Mouse (Mus musculus) liver, embryonic 12.5 days (tissue): ENCODE data around the gene Zim1. TPM values are rescaled to one million over a fixed set of nuclear protein-coding genes. Genes with fewer than 3 reads are reported as not detected.

Experiments
- ATAC-seq: fragments of 200-750 bp; cut with Nextera tagmentation; 2 replicates; pipeline ENCODE4 v1.8.0; 2017; ENCODE audit warnings: moderate number of reproducible peaks, mild to moderate bottlenecking, moderate library complexity
- H3K27ac ChIP-seq: fragments of 300-500 bp; sonication (generic); 2 replicates; pipeline ENCODE4 v1.5.1; 2016; ENCODE audit warnings: mild to moderate bottlenecking
- H3K27me3 ChIP-seq: fragments of 300-500 bp; sonication (generic); replicated peaks from 2 replicates; pipeline ENCODE4 v1.6.1; 2016; ENCODE audit warnings: mild to moderate bottlenecking, moderate library complexity
- H3K36me3 ChIP-seq: fragments of 300-500 bp; sonication (generic); 2 replicates; pipeline ENCODE4 v1.6.1; 2016; ENCODE audit warnings: mild to moderate bottlenecking, moderate library complexity
- H3K4me1 ChIP-seq: fragments of 300-500 bp; sonication (generic); 2 replicates; pipeline ENCODE4 v1.6.1; 2016
- H3K4me2 ChIP-seq: fragments of 300-500 bp; sonication (generic); 2 replicates; pipeline ENCODE4 v1.6.1; 2016; ENCODE audit warnings: mild to moderate bottlenecking, moderate library complexity
- H3K4me3 ChIP-seq: fragments of 300-500 bp; sonication (generic); 2 replicates; pipeline ENCODE4 v1.5.1; 2016; ENCODE audit warnings: mild to moderate bottlenecking, moderate library complexity
- H3K9ac ChIP-seq: fragments of 300-500 bp; sonication (generic); 2 replicates; pipeline ENCODE4 v1.6.1; 2016; ENCODE audit warnings: mild to moderate bottlenecking, moderate library complexity
- H3K9me3 ChIP-seq: fragments of 300-500 bp; sonication (generic); replicated peaks from 2 replicates; pipeline ENCODE4 v1.6.1; 2016; ENCODE audit warnings: mild to moderate bottlenecking, moderate library complexity
- WGBS: fragments of 180-500 bp; shearing (Covaris S2); methylation state at CpG from one replicate; pipeline ENCODE4 v1.1.7; 2016; ENCODE audit not compliant: insufficient replicate concordance; 5-methylcytosine and 5-hydroxymethylcytosine counted together
- polyA plus RNA-seq: library from polyadenylated mRNA; unstranded; fragments of >200 nt; fragmentation: Nextera tagmentation; extraction: Ambion mirVana; gene quantifications from 2 replicates; pipeline ENCODE4 v1.2.1, GENCODE M21; 2016

Zim1 gene
- polyA plus RNA-seq, 1 experiment from 2014 or later = 2.1 TPM

DNA sequence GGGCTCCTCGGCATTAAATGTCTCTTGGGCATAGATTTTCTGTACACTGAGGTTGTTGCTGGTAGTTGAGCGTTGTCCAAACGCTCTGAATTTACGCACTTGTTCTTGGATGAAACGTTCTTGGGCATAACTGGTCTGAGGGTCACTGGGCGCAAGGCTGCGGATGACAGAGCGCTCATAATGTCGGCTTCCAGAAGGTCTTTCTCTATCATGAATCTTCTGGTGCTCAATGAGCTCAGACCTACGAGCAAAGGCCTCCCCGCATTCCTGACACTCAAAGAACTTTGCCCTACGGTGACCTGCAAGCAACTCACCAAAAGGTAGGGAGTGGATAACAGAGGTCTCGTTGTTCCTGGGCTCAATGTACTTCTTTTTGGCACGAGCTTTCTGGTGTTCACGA, 13.1 kb upstream of the Zim1 start:
- Histone ChIP-seq H3K4me3 (no peak overlapping the region), H3K36me3 (peaks cover 63% of the 10 kb centered on the region), H3K9me3 (peaks cover 26% of the 10 kb centered on the region; the same call in 1 of the 2 replicates), H3K4me1 (no peaks in the 10 kb centered on the region), H3K9ac (no peak overlapping the region), H3K4me2 (no peak overlapping the region), H3K27me3 (no peaks in the 10 kb centered on the region), H3K27ac (no peak overlapping the region)
- no peak for ATAC-seq
- 78% methylated on average over 15 of the region's 15 CpGs for WGBS

DNA sequence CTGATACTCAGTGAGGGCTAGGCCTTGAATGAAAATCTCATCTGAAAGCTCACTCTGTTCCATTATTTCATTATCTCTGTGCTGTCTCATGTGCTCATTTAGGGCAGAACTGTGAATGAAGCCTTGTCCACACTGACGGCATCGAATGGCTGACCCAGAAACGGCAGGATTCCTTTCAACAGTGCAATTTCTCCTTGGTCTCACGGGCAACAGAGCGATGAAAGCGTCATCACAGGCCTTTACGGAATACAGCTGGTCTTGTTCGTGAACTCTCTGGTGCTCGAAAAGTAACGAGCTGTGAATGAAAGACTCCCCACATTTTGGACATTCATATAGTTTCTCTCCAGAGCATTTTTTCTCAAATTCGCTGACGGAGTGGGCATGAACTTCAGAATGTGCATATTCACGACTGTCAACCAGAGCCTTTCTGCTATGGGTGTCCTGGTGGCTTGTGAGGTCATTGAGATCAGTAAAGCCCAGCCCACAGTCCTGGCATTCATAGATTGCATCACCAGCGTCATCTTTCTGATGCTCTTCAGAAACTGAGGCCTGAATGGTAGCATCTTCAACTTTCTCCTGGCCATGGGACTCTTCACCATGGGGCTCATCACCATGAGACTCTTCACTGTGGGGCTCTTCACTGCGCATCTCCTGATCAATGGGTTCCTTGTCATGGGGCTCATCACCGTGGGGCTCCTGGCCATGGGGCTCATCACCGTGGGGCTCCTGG, 12.4 kb upstream of the Zim1 start:
- 77% methylated on average over 17 of the region's 17 CpGs for WGBS
- Histone ChIP-seq H3K27ac (no peak overlapping the region), H3K27me3 (no peaks in the 10 kb centered on the region), H3K4me2 (no peak overlapping the region), H3K9ac (no peak overlapping the region), H3K36me3 (peaks cover 61% of the 10 kb centered on the region), H3K9me3 (peaks cover 26% of the 10 kb centered on the region; the same call in 1 of the 2 replicates), H3K4me3 (no peak overlapping the region), H3K4me1 (no peaks in the 10 kb centered on the region)
- no peak for ATAC-seq

DNA sequence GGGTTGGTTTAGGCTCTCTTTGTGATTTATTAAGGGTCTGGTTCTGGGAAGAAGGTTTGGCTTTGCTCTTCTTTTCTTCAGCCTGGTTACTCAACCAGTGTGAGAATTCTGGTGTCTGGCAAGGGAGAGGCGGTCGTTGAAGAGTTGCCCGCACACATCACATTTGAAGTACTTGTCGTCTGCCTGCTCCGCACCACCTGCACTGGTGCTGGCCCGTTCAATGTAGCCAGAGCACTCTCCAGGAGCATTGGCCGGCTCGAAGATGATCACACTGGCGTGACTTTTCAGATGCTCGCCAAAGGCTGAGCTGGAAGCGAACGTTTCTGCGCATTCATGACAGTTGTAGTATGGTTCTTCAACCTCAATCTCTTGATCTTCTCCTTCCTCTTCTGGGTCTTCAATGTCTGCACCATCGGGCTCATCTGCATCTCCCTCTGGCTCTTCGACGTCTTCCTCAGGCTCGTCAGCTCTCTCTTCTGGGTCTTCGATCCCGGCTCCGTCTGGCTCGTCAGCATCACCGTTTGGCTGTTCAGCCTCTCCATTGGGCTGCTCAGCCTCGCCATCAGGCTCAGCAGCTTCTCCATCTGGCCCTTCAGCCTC, 11.3 kb upstream of the Zim1 start:
- Histone ChIP-seq H3K27me3 (no peaks in the 10 kb centered on the region), H3K9ac (no peak overlapping the region), H3K27ac (no peak overlapping the region), H3K4me3 (no peak overlapping the region), H3K36me3 (peaks cover 54% of the 10 kb centered on the region), H3K4me2 (no peak overlapping the region), H3K9me3 (peaks cover 26% of the 10 kb centered on the region; the same call in 1 of the 2 replicates), H3K4me1 (no peaks in the 10 kb centered on the region)
- ATAC-seq = no peak
- 80% methylated on average over 23 of the region's 23 CpGs for WGBS

DNA sequence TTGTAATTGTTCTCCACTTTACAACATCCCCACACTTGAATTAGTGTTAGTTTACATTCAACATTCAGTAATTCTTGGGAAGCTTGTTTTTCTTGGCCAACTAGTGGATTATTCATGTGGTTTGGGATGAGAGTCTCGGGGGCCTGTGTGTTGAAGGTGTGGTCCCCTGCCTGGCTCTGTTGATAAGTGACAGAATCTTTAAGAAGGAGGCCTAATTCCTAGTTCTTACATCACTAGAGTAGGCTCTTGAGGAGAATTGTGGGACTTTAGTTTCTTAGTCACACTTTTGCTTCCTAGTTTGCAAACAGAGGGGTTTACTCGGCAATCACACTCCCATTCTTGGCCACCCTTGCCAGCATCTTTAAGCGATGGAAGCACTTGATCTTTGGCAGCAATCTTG, 3.0 kb upstream of the Zim1 start:
- ATAC-seq = no peak
- Histone ChIP-seq H3K4me3 (no peak overlapping the region), H3K9ac (no peak overlapping the region), H3K4me2 (no peak overlapping the region), H3K36me3 (no peaks in the 10 kb centered on the region), H3K4me1 (no peaks in the 10 kb centered on the region), H3K9me3 (no peaks in the 10 kb centered on the region), H3K27ac (no peak overlapping the region), H3K27me3 (no peaks in the 10 kb centered on the region)
- 62% methylated on average over 3 of the region's 3 CpGs for WGBS

- no peaks in the 10 kb centered on the region for H3K9me3 ChIP-seq
Observed at GRCm38 (mm10) chr7:6685511-6685910, 10.7 kb downstream of the Zim1 start.

GRCm38 (mm10) chr7:6666726-6667125, 29.5 kb downstream of the Zim1 start:
- Histone ChIP-seq H3K4me2 (no peak overlapping the region), H3K27me3 (no peaks in the 10 kb centered on the region), H3K9ac (no peak overlapping the region), H3K9me3 (no peaks in the 10 kb centered on the region), H3K36me3 (no peaks in the 10 kb centered on the region), H3K4me1 (no peaks in the 10 kb centered on the region), H3K27ac (no peak overlapping the region), H3K4me3 (no peak overlapping the region)
- 56% methylated on average over 3 of the region's 3 CpGs for WGBS
- no peak for ATAC-seq

More at GRCm38 (mm10) chr7:6685511-6685910, 10.7 kb downstream of the Zim1 start:
- 80% methylated on average over 6 of the region's 6 CpGs for WGBS
- no peak for ATAC-seq
- H3K27me3 ChIP-seq = no peaks in the 10 kb centered on the region
- H3K4me1 ChIP-seq = no peaks in the 10 kb centered on the region
- no peak overlapping the region for H3K27ac ChIP-seq
- peaks cover 4% of the 10 kb centered on the region; the same call in 1 of the 2 replicates for H3K36me3 ChIP-seq
- H3K4me3 ChIP-seq = no peak overlapping the region
- no peak overlapping the region for H3K9ac ChIP-seq
- no peak overlapping the region for H3K4me2 ChIP-seq

DNA sequence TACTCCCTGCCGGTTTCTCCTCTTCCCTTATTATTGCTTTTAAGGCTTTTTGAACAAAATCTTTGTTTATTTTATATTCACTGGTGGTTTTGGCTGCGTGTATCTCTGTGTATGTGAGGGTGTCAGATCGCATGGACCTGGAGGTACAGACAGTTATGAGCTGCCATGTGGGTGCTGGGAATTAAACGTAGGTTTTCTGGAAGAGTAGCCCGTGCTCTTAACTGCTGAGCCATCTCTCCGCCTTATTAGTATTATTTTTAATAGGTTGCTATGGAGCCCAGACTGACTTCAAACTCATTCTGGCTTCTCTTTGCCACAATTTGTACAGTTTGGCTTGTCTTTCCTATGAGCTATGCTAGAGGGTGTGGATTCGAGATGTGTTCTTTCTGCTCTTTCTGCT, 32.8 kb downstream of the Zim1 start:
- Histone ChIP-seq H3K9me3 (no peaks in the 10 kb centered on the region), H3K4me2 (no peak overlapping the region), H3K4me3 (no peak overlapping the region), H3K36me3 (no peaks in the 10 kb centered on the region), H3K9ac (no peak overlapping the region), H3K27me3 (no peaks in the 10 kb centered on the region), H3K27ac (no peak overlapping the region), H3K4me1 (no peaks in the 10 kb centered on the region)
- no peak for ATAC-seq
- WGBS = 63% methylated on average over 7 of the region's 7 CpGs

DNA sequence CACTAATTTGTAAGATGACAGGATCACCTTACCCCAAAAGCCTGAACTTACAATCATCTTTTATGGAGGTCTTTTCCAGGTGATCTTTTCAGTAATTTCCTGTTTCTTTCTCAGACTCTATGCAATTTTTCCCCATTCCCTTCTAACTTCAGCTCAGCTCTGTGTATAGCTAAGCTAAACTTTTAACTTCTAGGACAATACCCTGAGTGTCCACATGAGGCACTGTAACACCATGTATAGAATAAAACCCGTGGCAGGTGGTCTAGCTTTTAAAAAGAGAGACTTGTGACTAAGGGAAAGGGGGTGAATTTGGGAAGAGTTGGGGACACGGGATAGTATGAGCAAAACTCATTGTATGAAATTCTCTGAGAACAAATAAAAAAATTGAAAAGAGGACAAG, 36.6 kb downstream of the Zim1 start:
- no peaks in the 10 kb centered on the region for H3K9me3 ChIP-seq
- no peak overlapping the region for H3K27ac ChIP-seq
- no peaks in the 10 kb centered on the region for H3K4me1 ChIP-seq
- H3K9ac ChIP-seq = no peak overlapping the region
- ATAC-seq = no peak
- no peaks in the 10 kb centered on the region for H3K27me3 ChIP-seq
- 11% methylated on average over 2 of the region's 2 CpGs for WGBS
- no peak overlapping the region for H3K4me2 ChIP-seq
- no peak overlapping the region for H3K4me3 ChIP-seq
- no peaks in the 10 kb centered on the region for H3K36me3 ChIP-seq

DNA sequence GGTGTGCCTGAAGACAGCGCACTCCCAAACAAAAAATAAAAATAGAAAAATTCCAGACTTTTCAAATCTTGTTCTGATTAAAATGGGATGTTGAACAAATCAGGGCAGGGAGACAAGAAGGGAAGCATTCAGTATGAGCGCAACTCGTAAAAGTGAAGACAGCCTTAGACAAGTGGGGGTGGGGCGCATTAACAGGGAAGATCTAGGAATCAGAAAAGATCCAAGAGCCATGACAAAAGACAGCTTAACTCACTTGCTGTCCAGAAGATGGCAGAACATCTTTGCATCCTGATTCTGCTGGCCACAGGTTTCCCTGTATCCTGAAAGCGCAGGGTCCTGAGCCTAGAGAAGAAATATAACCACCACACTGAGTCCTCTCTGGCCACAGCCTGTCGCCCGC, 37.6 kb downstream of the Zim1 start:
- no peaks in the 10 kb centered on the region for H3K36me3 ChIP-seq

DNA sequence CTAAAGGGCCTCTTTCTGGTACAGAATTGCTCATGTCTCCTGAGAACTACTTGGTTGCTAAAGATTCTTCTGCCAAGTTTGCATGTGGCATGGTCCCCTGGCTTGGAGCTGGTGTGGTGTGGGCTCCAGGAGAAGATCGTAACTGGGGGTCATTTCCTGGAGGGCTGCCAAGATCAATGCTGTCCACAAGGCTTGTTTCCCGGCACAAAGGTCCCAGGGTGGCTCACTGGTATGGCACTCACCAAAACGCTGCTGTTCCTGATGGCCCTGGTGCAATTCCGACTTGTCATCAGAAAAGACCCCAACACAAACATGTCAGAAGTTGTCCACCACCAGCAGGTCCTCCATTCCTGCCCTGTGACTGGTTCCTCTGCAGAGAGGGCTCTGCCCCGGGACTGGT, 44.1 kb downstream of the Zim1 start:
- no peak for ATAC-seq
- no peak overlapping the region for H3K4me2 ChIP-seq
- 53% methylated on average over 5 of the region's 5 CpGs for WGBS
- H3K9me3 ChIP-seq = no peaks in the 10 kb centered on the region
- no peaks in the 10 kb centered on the region for H3K27me3 ChIP-seq
- H3K4me3 ChIP-seq = no peak overlapping the region
- H3K36me3 ChIP-seq = no peaks in the 10 kb centered on the region
- H3K4me1 ChIP-seq = no peaks in the 10 kb centered on the region
- H3K9ac ChIP-seq = no peak overlapping the region
- H3K27ac ChIP-seq = no peak overlapping the region

More for the DNA sequence above, 37.6 kb downstream of the Zim1 start:
- Histone ChIP-seq H3K27me3 (no peaks in the 10 kb centered on the region), H3K9ac (no peak overlapping the region), H3K9me3 (no peaks in the 10 kb centered on the region), H3K4me2 (no peak overlapping the region), H3K4me1 (no peaks in the 10 kb centered on the region), H3K4me3 (no peak overlapping the region), H3K27ac (no peak overlapping the region)
- WGBS = 72% methylated on average over 7 of the region's 7 CpGs
- no peak for ATAC-seq

DNA sequence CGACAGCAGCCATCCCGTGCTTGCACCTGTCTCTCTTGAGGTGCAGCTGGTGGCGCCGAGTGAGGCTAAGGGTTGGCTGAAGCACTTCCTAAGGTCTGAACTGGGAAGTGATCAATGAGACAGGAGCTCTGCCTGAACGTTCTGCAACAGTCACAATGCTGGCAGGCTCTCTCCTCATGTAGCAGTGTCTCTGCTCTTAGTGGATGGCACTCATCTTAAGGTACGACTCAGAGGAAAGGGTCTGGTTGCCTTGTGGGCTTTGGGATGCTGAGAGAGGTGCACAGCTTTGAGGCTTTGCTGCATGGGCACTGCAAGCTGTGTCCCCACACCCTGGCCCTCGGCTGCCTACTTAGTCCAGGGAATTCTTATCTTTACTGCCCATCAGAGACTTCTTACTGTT, 45.0 kb downstream of the Zim1 start:
- 39% methylated on average over 7 of the region's 7 CpGs for WGBS
- 0 out of 2 replicates have a peak, but pooled peaks cover 3% of the 10 kb centered on the region for H3K9me3 ChIP-seq
- H3K9ac ChIP-seq = no peak overlapping the region
- no peaks in the 10 kb centered on the region for H3K36me3 ChIP-seq
- no peaks in the 10 kb centered on the region for H3K27me3 ChIP-seq
- no peaks in the 10 kb centered on the region for H3K4me1 ChIP-seq
- H3K4me3 ChIP-seq = no peak overlapping the region
- H3K27ac ChIP-seq = no peak overlapping the region
- no peak overlapping the region for H3K4me2 ChIP-seq
- ATAC-seq = no peak

DNA sequence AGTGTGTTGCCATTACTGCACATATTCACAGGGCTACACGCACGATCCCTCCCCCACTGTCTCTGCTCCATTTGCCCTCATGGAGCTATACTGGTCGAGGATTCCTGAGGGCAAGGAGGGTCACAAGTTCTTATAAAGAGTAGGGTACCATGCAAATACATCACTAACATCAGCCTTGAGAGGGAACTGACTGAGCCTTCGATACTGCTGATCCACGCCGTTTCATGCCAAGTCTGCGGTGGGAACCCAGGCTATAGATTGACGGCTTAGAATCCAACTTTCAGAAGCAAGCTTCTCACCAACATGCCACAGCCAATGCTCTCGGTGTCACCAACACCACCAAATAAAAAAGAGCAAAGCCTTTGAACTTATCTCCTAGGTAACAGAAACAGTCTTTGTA, 45.7 kb downstream of the Zim1 start:
- 76% methylated on average over 9 of the region's 9 CpGs for WGBS
- H3K4me2 ChIP-seq = no peak overlapping the region
- ATAC-seq = no peak

More for the DNA sequence above, 45.7 kb downstream of the Zim1 start:
- Histone ChIP-seq H3K4me3 (no peak overlapping the region), H3K9me3 (0 out of 2 replicates have a peak, but pooled peaks cover 3% of the 10 kb centered on the region), H3K27me3 (no peaks in the 10 kb centered on the region), H3K9ac (no peak overlapping the region), H3K4me1 (no peaks in the 10 kb centered on the region), H3K36me3 (no peaks in the 10 kb centered on the region), H3K27ac (no peak overlapping the region)
